Mouse (Mus musculus): ENCODE data around the gene 1700125H20Rik.

The 1700125H20Rik gene

GRCm38 (mm10) chr11:85182617-85183283, 12.5 kb downstream of the 1700125H20Rik start:
- in situ Hi-C loops (cut with MboI; ENCODE audit: low pct_unique_long_range_greater_than_20kb in 1 of 2, low sequenced_read_pairs in 2 of 2, unreplicated experiment in 1 of 2) = no loop called here

- in situ Hi-C loops (cut with MboI; ENCODE audit: low pct_unique_long_range_greater_than_20kb in 1 of 2, low sequenced_read_pairs in 2 of 2, unreplicated experiment in 1 of 2) = no loop called here
Measured at GRCm38 (mm10) chr11:85183284-85183779, 13.1 kb downstream of the 1700125H20Rik start.

- in situ Hi-C loops (cut with MboI; ENCODE audit: low pct_unique_long_range_greater_than_20kb in 1 of 2, low sequenced_read_pairs in 2 of 2, unreplicated experiment in 1 of 2) = no loop called here
Measured at GRCm38 (mm10) chr11:85184082-85184481, 13.9 kb downstream of the 1700125H20Rik start.

- in situ Hi-C loops (cut with MboI; ENCODE audit: low pct_unique_long_range_greater_than_20kb in 1 of 2, low sequenced_read_pairs in 2 of 2, unreplicated experiment in 1 of 2) = no loop called here
Measured at GRCm38 (mm10) chr11:85184839-85185238, 14.6 kb downstream of the 1700125H20Rik start.

GRCm38 (mm10) chr11:85189110-85189509, 18.9 kb downstream of the 1700125H20Rik start:
- in situ Hi-C loops (cut with MboI; ENCODE audit: low pct_unique_long_range_greater_than_20kb in 1 of 2, low sequenced_read_pairs in 2 of 2, unreplicated experiment in 1 of 2) = no loop called here

- in situ Hi-C loops (cut with MboI; ENCODE audit: low pct_unique_long_range_greater_than_20kb in 1 of 2, low sequenced_read_pairs in 2 of 2, unreplicated experiment in 1 of 2) = no loop called here
Measured at GRCm38 (mm10) chr11:85190741-85191140, 20.5 kb downstream of the 1700125H20Rik start.

- in situ Hi-C loops (cut with MboI; ENCODE audit: low pct_unique_long_range_greater_than_20kb in 1 of 2, low sequenced_read_pairs in 2 of 2, unreplicated experiment in 1 of 2) = no loop called here
Measured at GRCm38 (mm10) chr11:85194206-85194605, 24.0 kb downstream of the 1700125H20Rik start.

- in situ Hi-C loops (cut with MboI; ENCODE audit: low pct_unique_long_range_greater_than_20kb in 1 of 2, low sequenced_read_pairs in 2 of 2, unreplicated experiment in 1 of 2) = no loop called here
Measured at GRCm38 (mm10) chr11:85196046-85196445, 25.8 kb downstream of the 1700125H20Rik start.

- in situ Hi-C loops (cut with MboI; ENCODE audit: low pct_unique_long_range_greater_than_20kb in 1 of 2, low sequenced_read_pairs in 2 of 2, unreplicated experiment in 1 of 2) = no loop called here
Measured at GRCm38 (mm10) chr11:85198906-85199305, 28.7 kb downstream of the 1700125H20Rik start.

GRCm38 (mm10) chr11:85206231-85206630, 36.0 kb downstream of the 1700125H20Rik start:
- in situ Hi-C loops (cut with MboI; ENCODE audit: low pct_unique_long_range_greater_than_20kb in 1 of 2, low sequenced_read_pairs in 2 of 2, unreplicated experiment in 1 of 2) = no loop called here

- in situ Hi-C loops (cut with MboI; ENCODE audit: low pct_unique_long_range_greater_than_20kb in 1 of 2, low sequenced_read_pairs in 2 of 2, unreplicated experiment in 1 of 2) = no loop called here
Measured at GRCm38 (mm10) chr11:85211151-85211550, 40.9 kb downstream of the 1700125H20Rik start.

GRCm38 (mm10) chr11:85213215-85213614, 43.0 kb downstream of the 1700125H20Rik start:
- in situ Hi-C loops (cut with MboI; ENCODE audit: low pct_unique_long_range_greater_than_20kb in 1 of 2, low sequenced_read_pairs in 2 of 2, unreplicated experiment in 1 of 2) = no loop called here

GRCm38 (mm10) chr11:85214679-85215078, 44.5 kb downstream of the 1700125H20Rik start:
- in situ Hi-C loops (cut with MboI; ENCODE audit: low pct_unique_long_range_greater_than_20kb in 1 of 2, low sequenced_read_pairs in 2 of 2, unreplicated experiment in 1 of 2) = no loop called here

- in situ Hi-C loops (cut with MboI; ENCODE audit: low pct_unique_long_range_greater_than_20kb in 1 of 2, low sequenced_read_pairs in 2 of 2, unreplicated experiment in 1 of 2) = no loop called here
Measured at GRCm38 (mm10) chr11:85219014-85219413, 48.8 kb downstream of the 1700125H20Rik start.

GRCm38 (mm10) chr11:85222561-85222960, 52.4 kb downstream of the 1700125H20Rik start:
- in situ Hi-C loops (cut with MboI; ENCODE audit: low pct_unique_long_range_greater_than_20kb in 1 of 2, low sequenced_read_pairs in 2 of 2, unreplicated experiment in 1 of 2) = no loop called here

GRCm38 (mm10) chr11:85223248-85223647, 53.0 kb downstream of the 1700125H20Rik start:
- in situ Hi-C loops (cut with MboI; ENCODE audit: low pct_unique_long_range_greater_than_20kb in 1 of 2, low sequenced_read_pairs in 2 of 2, unreplicated experiment in 1 of 2) = no loop called here
